Mouse (Mus musculus) heart, postnatal 0 days (tissue): ENCODE results near the gene Nt5c1a. TPM values are rescaled to one million over a fixed set of nuclear protein-coding genes. Genes with fewer than 3 reads are reported as not detected.

Source experiments
- ATAC-seq: fragments of 200-750 bp; cut with Nextera tagmentation; 2 replicates; pipeline ENCODE4 v1.8.0; 2017; ENCODE audit warnings: low read depth, moderate number of reproducible peaks, moderate library complexity; ENCODE audit not compliant: insufficient read depth
- DNase-seq: peaks from one replicate; pipeline ENCODE4 v3.0.0-alpha.2; 2016; ENCODE audit warnings: low spot score
- H3K27ac ChIP-seq: fragments of 300-500 bp; sonication (generic); 2 replicates; pipeline ENCODE4 v1.5.1; 2014; ENCODE audit warnings: low read depth, mild to moderate bottlenecking
- H3K27me3 ChIP-seq: fragments of 300-500 bp; sonication (generic); 2 replicates; pipeline ENCODE4 v1.6.1; 2014; ENCODE audit warnings: low read length, mixed read lengths; ENCODE audit not compliant: control insufficient read depth, insufficient read depth
- H3K36me3 ChIP-seq: fragments of 300-500 bp; sonication (generic); replicated peaks from 2 replicates; pipeline ENCODE4 v1.6.1; 2014; ENCODE audit warnings: low read length, mixed read lengths; ENCODE audit not compliant: control insufficient read depth, insufficient read depth
- H3K4me1 ChIP-seq: fragments of 300-500 bp; sonication (generic); 2 replicates; pipeline ENCODE4 v1.6.1; 2014; ENCODE audit warnings: antibody characterized with exemption; ENCODE audit not compliant: control insufficient read depth, insufficient read depth
- H3K4me2 ChIP-seq: fragments of 300-500 bp; sonication (generic); 2 replicates; pipeline ENCODE4 v1.6.1; 2014; ENCODE audit warnings: low read depth, mild to moderate bottlenecking, low read length, moderate library complexity
- H3K4me3 ChIP-seq: fragments of 300-500 bp; sonication (generic); 2 replicates; pipeline ENCODE4 v1.5.1; 2014; ENCODE audit warnings: low read depth, low read length
- H3K9ac ChIP-seq: fragments of 300-500 bp; sonication (generic); replicated peaks from 2 replicates; pipeline ENCODE4 v1.6.1; 2014; ENCODE audit warnings: low read depth, low read length, mixed read lengths
- H3K9me3 ChIP-seq: fragments of 300-500 bp; sonication (generic); replicated peaks from 2 replicates; pipeline ENCODE4 v1.6.1; 2016; ENCODE audit warnings: low read length; ENCODE audit not compliant: control insufficient read depth
- CTCF ChIP-seq: IDR thresholded peaks from 2 replicates; pipeline ENCODE4 v1.5.1; 2016; ENCODE audit warnings: antibody characterized with exemption, control low read depth, low read depth
- EP300 ChIP-seq: IDR thresholded peaks from 2 replicates; pipeline ENCODE4 v1.6.1; 2016; ENCODE audit warnings: antibody characterized with exemption, low read depth
- WGBS: fragments of 180-500 bp; shearing (Covaris S2); extraction: QIAGEN DNeasy Blood & Tissue Kit; methylation state at CpG from one replicate; pipeline ENCODE4 v1.1.7; 2014; 5-methylcytosine and 5-hydroxymethylcytosine counted together
- polyA plus RNA-seq: library from polyadenylated mRNA; unstranded; fragments of >200 nt; fragmentation: Nextera tagmentation; extraction: Ambion mirVana; gene quantifications from 2 replicates; pipeline ENCODE4 v1.2.1, GENCODE M21; 2015
- total RNA-seq: library from RNA; depleted of rRNA; stranded (reverse); fragments of >200 nt; gene quantifications from 2 replicates; pipeline ENCODE4 v1.2.3, GENCODE M21; 2014; ENCODE audit warnings: low replicate concordance

Nt5c1a gene
- total and polyA plus RNA-seq, 2 experiments from 2014 or later = 1.7 to 3.4 TPM

GRCm38 (mm10) chr4:123239361-123240203, 38.3 kb downstream of the Nt5c1a start:
- ATAC-seq (peak; percentile 37), DNase-seq (no peak)
- Histone ChIP-seq H3K9ac (peak overlapping the region; percentile 60), H3K36me3 (no peaks in the 10 kb centered on the region), H3K4me3 (peak overlapping the region; percentile 36), H3K27me3 (peaks cover 8% of the 10 kb centered on the region; the same call in 1 of the 2 replicates), H3K27ac (peak overlapping the region; percentile 31), H3K4me1 (peaks cover 12% of the 10 kb centered on the region), H3K4me2 (peak overlapping the region; percentile 66), H3K9me3 (no peaks in the 10 kb centered on the region)
- TF ChIP-seq EP300 = no peak
- peak; percentile 9; the same call in 1 of the 2 replicates for TF ChIP-seq CTCF
- WGBS = 11% methylated on average over 56 of the region's 58 CpGs

- Histone ChIP-seq H3K4me2 (no peak overlapping the region), H3K9ac (no peak overlapping the region), H3K9me3 (no peaks in the 10 kb centered on the region), H3K36me3 (no peaks in the 10 kb centered on the region), H3K27me3 (no peaks in the 10 kb centered on the region), H3K4me3 (no peak overlapping the region), H3K27ac (peak overlapping the region; percentile 92), H3K4me1 (peaks cover 31% of the 10 kb centered on the region)
- ATAC-seq (no peak), DNase-seq (no peak)
- no peak for TF ChIP-seq CTCF
- TF ChIP-seq EP300 = no peak
- WGBS = 81% methylated on average over 7 of the region's 7 CpGs
Observed at GRCm38 (mm10) chr4:123246221-123246620, 44.9 kb downstream of the Nt5c1a start.

GRCm38 (mm10) chr4:123246651-123247050, 45.3 kb downstream of the Nt5c1a start:
- 82% methylated on average over 5 of the region's 5 CpGs for WGBS
- H3K4me2 ChIP-seq = no peak overlapping the region
- no peak overlapping the region for H3K9ac ChIP-seq

GRCm38 (mm10) chr4:123247147-123247880, 46.0 kb downstream of the Nt5c1a start:
- peak overlapping the region; percentile 92 for H3K27ac ChIP-seq
- H3K4me3 ChIP-seq = no peak overlapping the region
- peak; percentile 90 for ATAC-seq
- TF ChIP-seq EP300 (no peak), CTCF (no peak)
- 31% methylated on average over 7 of the region's 7 CpGs for WGBS
- no peak overlapping the region for H3K4me2 ChIP-seq
- H3K36me3 ChIP-seq = no peaks in the 10 kb centered on the region
- no peaks in the 10 kb centered on the region for H3K9me3 ChIP-seq
- H3K27me3 ChIP-seq = no peaks in the 10 kb centered on the region
- H3K4me1 ChIP-seq = peaks cover 31% of the 10 kb centered on the region
- 0 out of 2 replicates have a peak overlapping the region, but pooled peaks have one; percentile 27 for H3K9ac ChIP-seq
- peak; percentile 90 for DNase-seq

More at GRCm38 (mm10) chr4:123246651-123247050, 45.3 kb downstream of the Nt5c1a start:
- no peak for DNase-seq
- no peak for ATAC-seq
- Histone ChIP-seq H3K4me3 (no peak overlapping the region), H3K36me3 (no peaks in the 10 kb centered on the region), H3K27ac (peak overlapping the region; percentile 92), H3K4me1 (peaks cover 31% of the 10 kb centered on the region), H3K27me3 (no peaks in the 10 kb centered on the region), H3K9me3 (no peaks in the 10 kb centered on the region)
- no peak for TF ChIP-seq CTCF
- no peak for TF ChIP-seq EP300

- Histone ChIP-seq H3K27ac (peak overlapping the region; percentile 92), H3K27me3 (no peaks in the 10 kb centered on the region), H3K9ac (no peak overlapping the region), H3K4me3 (no peak overlapping the region), H3K4me2 (no peak overlapping the region), H3K36me3 (no peaks in the 10 kb centered on the region), H3K9me3 (no peaks in the 10 kb centered on the region), H3K4me1 (peaks cover 36% of the 10 kb centered on the region)
- peak; percentile 37 for ATAC-seq
- 37% methylated on average over 7 of the region's 7 CpGs for WGBS
- TF ChIP-seq EP300 (no peak), CTCF (peak; percentile 21)
- no peak for DNase-seq
Observed at GRCm38 (mm10) chr4:123248971-123249567, 47.8 kb downstream of the Nt5c1a start.
